Mouse (Mus musculus): ENCODE data around the gene Rhou. TPM values are rescaled to one million over a fixed set of nuclear protein-coding genes. Genes with fewer than 3 reads are reported as not detected.

The Rhou gene
- polyA plus RNA-seq, 1 experiment from 2014 or later: 10.1 TPM

Other genes with a start within 250 kb of the Rhou start
- gene Mc1r, start 246.8 kb upstream of the Rhou start, polyA plus RNA-seq (2015; fragmentation: Nextera tagmentation; extraction: Ambion mirVana): 0.08 and 0.11 TPM in 2 replicates
- gene Tubb3, start 242.5 kb upstream of the Rhou start, polyA plus RNA-seq (2015; fragmentation: Nextera tagmentation; extraction: Ambion mirVana): 2,090 and 2,148 TPM in 2 replicates
- 45.4 and 49.5 TPM in 2 replicates for gene Def8, start 230.4 kb upstream of the Rhou start, polyA plus RNA-seq (2015; fragmentation: Nextera tagmentation; extraction: Ambion mirVana)
- gene Afg3l1, start 176.0 kb upstream of the Rhou start, polyA plus RNA-seq (2015; fragmentation: Nextera tagmentation; extraction: Ambion mirVana): 55.3 and 58.6 TPM in 2 replicates
- gene Dbndd1, start 138.5 kb upstream of the Rhou start, polyA plus RNA-seq (2015; fragmentation: Nextera tagmentation; extraction: Ambion mirVana): 95.9 and 103 TPM in 2 replicates
- gene Gas8, start 135.1 kb upstream of the Rhou start, polyA plus RNA-seq (2015; fragmentation: Nextera tagmentation; extraction: Ambion mirVana): 43.9 and 48.2 TPM in 2 replicates
- gene Rab4a, start 152.1 kb downstream of the Rhou start, polyA plus RNA-seq (2015; fragmentation: Nextera tagmentation; extraction: Ambion mirVana): 79.2 and 81.0 TPM in 2 replicates
- gene Ccsap, start 206.3 kb downstream of the Rhou start, polyA plus RNA-seq (2015; fragmentation: Nextera tagmentation; extraction: Ambion mirVana): 3.8 and 4.1 TPM in 2 replicates
- gene Acta1, start 240.8 kb downstream of the Rhou start, polyA plus RNA-seq (2015; fragmentation: Nextera tagmentation; extraction: Ambion mirVana): 8.9 and 10.4 TPM in 2 replicates